Mouse (Mus musculus) forebrain, embryonic 16.5 days (tissue): Measurements from ENCODE around the gene Hbb-bh2. TPM values are rescaled to one million over a fixed set of nuclear protein-coding genes. Genes with fewer than 3 reads are reported as not detected.

Source experiments
- ATAC-seq: fragments of 200-750 bp; cut with Nextera tagmentation; 2 replicates; pipeline ENCODE4 v1.8.0; 2017; ENCODE audit warnings: mild to moderate bottlenecking, moderate library complexity
- H3K27ac ChIP-seq: fragments of 300-500 bp; sonication (generic); 2 replicates; pipeline ENCODE4 v1.5.1; 2014; ENCODE audit warnings: low read length, control low read depth
- H3K27me3 ChIP-seq: fragments of 300-500 bp; sonication (generic); replicated peaks from 2 replicates; pipeline ENCODE4 v1.6.1; 2014; ENCODE audit warnings: low read length; ENCODE audit not compliant: control insufficient read depth, insufficient read depth
- H3K36me3 ChIP-seq: fragments of 300-500 bp; sonication (generic); 2 replicates; pipeline ENCODE4 v1.6.1; 2014; ENCODE audit not compliant: control insufficient read depth, insufficient read depth
- H3K4me1 ChIP-seq: fragments of 300-500 bp; sonication (generic); replicated peaks from 2 replicates; pipeline ENCODE4 v1.6.1; 2014; ENCODE audit warnings: low read length; ENCODE audit not compliant: control insufficient read depth, insufficient read depth
- H3K4me2 ChIP-seq: fragments of 300-500 bp; sonication (generic); 2 replicates; pipeline ENCODE4 v1.6.1; 2014; ENCODE audit warnings: mild to moderate bottlenecking, low read length, control low read depth
- H3K4me3 ChIP-seq: fragments of 300-500 bp; sonication (generic); replicated peaks from 2 replicates; pipeline ENCODE4 v1.5.1; 2014; ENCODE audit warnings: mild to moderate bottlenecking, low read length, control low read depth
- H3K9ac ChIP-seq: fragments of 300-500 bp; sonication (generic); replicated peaks from 2 replicates; pipeline ENCODE4 v1.6.1; 2014; ENCODE audit warnings: low read depth, low read length, control low read depth
- H3K9me3 ChIP-seq: fragments of 300-500 bp; sonication (generic); 2 replicates; pipeline ENCODE4 v1.6.1; 2016; ENCODE audit warnings: low read length; ENCODE audit not compliant: control insufficient read depth
- WGBS: fragments of 180-500 bp; shearing (Covaris S2); extraction: QIAGEN DNeasy Blood & Tissue Kit; methylation state at CpG from one replicate; pipeline ENCODE4 v1.1.7; 2014; 5-methylcytosine and 5-hydroxymethylcytosine counted together
- polyA plus RNA-seq: library from polyadenylated mRNA; unstranded; fragments of >200 nt; fragmentation: Nextera tagmentation; extraction: Ambion mirVana; gene quantifications from 2 replicates; pipeline ENCODE4 v1.2.1, GENCODE M21; 2015

Gene Hbb-bh2
- not detected in 2 replicates for polyA plus RNA-seq

DNA sequence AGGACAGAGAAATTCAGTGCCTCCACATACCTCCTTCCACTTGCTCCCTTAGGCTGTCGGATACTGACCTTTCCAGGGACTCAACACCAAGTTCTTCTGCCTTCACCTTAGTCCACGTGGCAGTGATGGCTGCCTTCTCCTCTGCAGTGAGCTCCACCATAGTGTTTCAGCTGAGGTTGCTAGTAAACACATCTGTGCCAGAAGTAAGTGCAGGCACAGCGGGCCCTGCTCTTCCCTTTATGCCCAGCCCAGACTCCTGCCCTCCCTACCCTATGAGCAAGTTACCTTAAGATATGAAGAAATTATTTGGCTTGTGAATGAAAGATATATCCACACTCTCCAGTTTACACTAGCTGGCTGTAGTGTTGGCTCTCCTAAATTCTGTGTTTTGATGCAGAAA is at the start of gene Hbb-bh2:
TSS of gene Hbb-bh2 (minus strand) at position 253 of the 400 bp plus-strand sequence.
- no peaks in the 10 kb centered on the region for H3K27me3 ChIP-seq
- no peak for ATAC-seq
- H3K36me3 ChIP-seq, result no peaks in the 10 kb centered on the region
- H3K9ac ChIP-seq, result no peak within 1 kb of the TSS
- no peaks in the 10 kb centered on the region for H3K4me1 ChIP-seq
- no peak within 1 kb of the TSS for H3K4me2 ChIP-seq
- H3K27ac ChIP-seq, result no peak within 1 kb of the TSS
- H3K9me3 ChIP-seq, result no peaks in the 10 kb centered on the region
- H3K4me3 ChIP-seq, result no peak within 1 kb of the TSS
- WGBS, result 86% methylated on average over 3 of the region's 3 CpGs

DNA sequence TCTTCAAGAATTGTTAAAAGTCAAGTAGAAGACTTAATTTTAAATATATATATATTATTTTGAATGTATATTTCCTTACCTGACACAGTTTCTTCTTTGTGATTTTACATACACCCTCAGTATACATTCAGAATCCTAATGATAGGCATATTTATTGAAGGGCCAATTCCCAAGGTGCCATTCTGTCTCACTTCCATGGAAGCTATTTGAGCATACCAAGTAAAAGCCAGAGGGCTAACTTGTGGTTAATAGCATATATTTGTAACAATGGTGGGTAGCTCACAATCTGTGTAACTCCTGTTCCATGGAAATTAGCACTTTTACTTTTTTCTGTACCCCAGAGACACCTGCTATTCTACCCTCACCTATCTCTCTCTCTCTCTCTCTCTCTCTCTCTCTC is 45.8 kb upstream of the Hbb-bh2 start, which contains the start of gene Olfr66:
TSS of gene Olfr66 (minus strand) at position 101 of the 400 bp plus-strand sequence.
- no peaks in the 10 kb centered on the region for H3K27me3 ChIP-seq
- no peaks in the 10 kb centered on the region for H3K4me1 ChIP-seq
- H3K4me2 ChIP-seq, result no peak within 1 kb of the TSS
- H3K27ac ChIP-seq, result no peak within 1 kb of the TSS
- no peak within 1 kb of the TSS for H3K9ac ChIP-seq
- H3K36me3 ChIP-seq, result no peaks in the 10 kb centered on the region
- no peak for ATAC-seq
- H3K9me3 ChIP-seq, result no peaks in the 10 kb centered on the region
- H3K4me3 ChIP-seq, result no peak within 1 kb of the TSS

DNA sequence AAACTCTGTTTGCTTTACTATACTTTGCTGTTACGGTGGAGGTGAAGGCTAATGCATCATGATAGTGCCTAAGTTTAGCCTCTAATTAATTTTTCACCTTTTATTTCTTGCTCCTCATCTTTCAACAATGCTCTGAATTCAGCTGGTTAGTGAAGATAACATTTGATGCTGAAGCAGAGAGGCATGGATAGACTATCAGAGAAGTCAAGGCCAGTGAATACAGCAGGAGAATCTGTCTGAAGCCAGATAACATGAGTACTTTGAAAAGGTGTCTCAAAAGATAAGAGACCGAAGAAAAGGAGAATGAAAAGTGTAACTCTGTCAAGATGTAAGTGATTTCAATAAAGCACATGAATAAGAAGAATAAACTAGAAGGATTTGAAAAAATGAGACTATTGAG is 36.8 kb upstream of the Hbb-bh2 start:
- no peak for ATAC-seq
- Histone ChIP-seq H3K4me2 (no peak overlapping the region), H3K4me1 (no peaks in the 10 kb centered on the region), H3K27me3 (no peaks in the 10 kb centered on the region), H3K9me3 (no peaks in the 10 kb centered on the region), H3K9ac (no peak overlapping the region), H3K36me3 (no peaks in the 10 kb centered on the region), H3K4me3 (no peak overlapping the region), H3K27ac (no peak overlapping the region)
- 92% methylated on average over 2 of the region's 2 CpGs for WGBS

DNA sequence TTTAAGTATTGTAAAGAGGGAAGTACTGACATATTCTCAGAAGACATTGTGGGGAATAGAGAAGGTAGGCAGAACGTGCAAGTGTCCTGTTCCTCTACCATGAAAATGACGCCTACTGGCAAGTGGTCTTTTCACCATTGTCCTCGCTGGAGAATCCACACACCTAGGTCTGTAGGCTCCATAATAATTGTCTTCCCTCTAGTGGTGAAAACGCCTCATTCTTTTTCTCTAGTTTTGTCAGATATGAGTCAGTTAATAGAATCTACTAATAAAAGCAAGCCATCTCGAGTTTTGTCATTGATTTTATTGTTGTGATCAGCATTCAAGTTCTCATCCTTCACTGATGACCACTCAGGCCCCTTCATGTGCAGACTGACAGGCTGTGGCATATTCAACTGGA is 34.1 kb upstream of the Hbb-bh2 start:
- ATAC-seq, result no peak
- no peaks in the 10 kb centered on the region for H3K36me3 ChIP-seq
- H3K9me3 ChIP-seq, result no peaks in the 10 kb centered on the region
- no peaks in the 10 kb centered on the region for H3K27me3 ChIP-seq
- H3K4me2 ChIP-seq, result no peak overlapping the region
- no peak overlapping the region for H3K27ac ChIP-seq
- 51% methylated on average over 5 of the region's 5 CpGs for WGBS
- no peak overlapping the region for H3K4me3 ChIP-seq
- H3K9ac ChIP-seq, result no peak overlapping the region
- no peaks in the 10 kb centered on the region for H3K4me1 ChIP-seq

DNA sequence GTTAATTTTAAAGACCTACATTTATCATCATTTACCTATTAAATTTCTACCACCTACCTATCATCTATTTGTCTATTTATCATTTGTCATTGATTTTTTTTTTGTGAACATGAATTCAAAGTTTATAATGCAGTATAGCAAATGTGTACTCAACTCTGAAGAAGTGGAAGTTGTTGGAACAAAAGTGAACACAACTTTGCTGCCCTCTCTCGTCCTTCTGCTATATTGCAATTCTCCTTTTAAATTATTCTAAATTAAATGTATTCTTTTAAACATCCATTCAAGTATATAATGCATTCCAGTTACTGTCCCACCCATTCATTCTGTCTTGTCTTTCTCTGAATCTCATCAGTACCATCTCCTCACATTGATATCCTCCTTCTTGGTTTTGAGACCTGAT is 32.7 kb upstream of the Hbb-bh2 start:
- Histone ChIP-seq H3K27ac (no peak overlapping the region), H3K9me3 (no peaks in the 10 kb centered on the region), H3K4me3 (no peak overlapping the region), H3K36me3 (no peaks in the 10 kb centered on the region), H3K4me1 (no peaks in the 10 kb centered on the region), H3K27me3 (no peaks in the 10 kb centered on the region), H3K9ac (no peak overlapping the region), H3K4me2 (no peak overlapping the region)
- ATAC-seq, result no peak
- 19% methylated on average over 1 of the region's 1 CpGs for WGBS

DNA sequence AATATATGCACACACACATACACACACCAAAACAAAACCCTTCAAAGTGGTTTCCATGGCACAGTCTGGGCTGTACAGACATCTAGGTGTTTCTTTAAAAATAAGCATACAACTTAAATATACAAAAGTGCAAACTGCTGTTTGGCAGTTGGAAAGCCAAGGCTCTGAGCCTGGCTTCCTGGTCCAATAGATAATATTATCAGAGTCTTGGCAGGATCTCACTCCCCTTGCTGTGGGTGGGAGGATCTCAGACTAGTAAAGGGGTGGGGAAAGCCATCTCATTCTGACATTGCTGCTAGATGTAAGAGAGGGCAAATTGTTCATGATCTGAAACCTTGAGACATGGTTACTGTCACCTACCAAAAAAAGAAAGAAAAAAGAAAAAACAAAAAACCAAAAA is 30.3 kb upstream of the Hbb-bh2 start:
- no peak overlapping the region for H3K4me2 ChIP-seq
- no peaks in the 10 kb centered on the region for H3K36me3 ChIP-seq
- H3K4me1 ChIP-seq, result no peaks in the 10 kb centered on the region
- H3K9ac ChIP-seq, result no peak overlapping the region
- H3K4me3 ChIP-seq, result no peak overlapping the region
- no peaks in the 10 kb centered on the region for H3K27me3 ChIP-seq
- no peak for ATAC-seq
- H3K9me3 ChIP-seq, result no peaks in the 10 kb centered on the region
- H3K27ac ChIP-seq, result no peak overlapping the region

DNA sequence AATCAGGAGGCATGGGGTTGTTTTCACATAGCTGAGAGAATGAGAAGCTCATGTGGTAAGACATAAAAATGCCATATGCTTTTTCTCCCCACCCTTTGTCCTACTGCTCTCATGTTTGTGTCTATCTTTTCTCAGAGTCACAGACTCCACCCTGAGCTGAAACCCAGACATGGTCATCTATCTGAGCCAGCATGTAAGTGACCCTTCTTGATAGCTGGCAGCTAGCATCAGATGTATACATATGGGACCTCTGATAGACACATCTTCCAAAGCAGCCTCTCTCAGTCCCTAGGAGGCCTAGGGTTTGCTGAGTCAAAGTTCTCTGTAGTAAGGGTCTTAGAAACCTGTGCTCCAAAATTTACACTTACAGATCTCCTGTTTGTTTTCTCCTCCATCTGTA is 25.4 kb upstream of the Hbb-bh2 start:
- H3K4me3 ChIP-seq, result no peak overlapping the region
- H3K4me1 ChIP-seq, result no peaks in the 10 kb centered on the region
- H3K27ac ChIP-seq, result no peak overlapping the region
- no peaks in the 10 kb centered on the region for H3K36me3 ChIP-seq
- ATAC-seq, result no peak
- H3K4me2 ChIP-seq, result no peak overlapping the region
- H3K9me3 ChIP-seq, result no peaks in the 10 kb centered on the region
- H3K9ac ChIP-seq, result no peak overlapping the region
- no peaks in the 10 kb centered on the region for H3K27me3 ChIP-seq

DNA sequence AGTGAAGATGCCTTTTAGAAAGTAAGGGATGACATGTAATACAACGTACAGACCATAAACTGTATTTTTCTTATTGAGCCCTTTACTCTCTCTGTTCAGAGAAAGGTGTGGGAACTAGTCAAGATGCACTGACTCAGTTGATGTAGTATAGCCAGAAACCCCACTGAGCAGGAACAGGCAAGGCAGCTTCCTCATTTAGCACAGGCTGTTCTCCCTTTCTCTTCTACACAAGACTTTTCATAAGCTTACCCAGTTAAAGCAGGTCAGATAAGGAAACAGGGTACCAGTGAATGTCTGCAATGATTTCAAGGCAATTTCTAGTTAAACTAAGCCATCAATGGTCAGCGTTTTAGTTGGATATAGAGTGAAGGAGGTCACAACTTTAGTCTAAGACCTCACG is 21.2 kb upstream of the Hbb-bh2 start:
- no peak overlapping the region for H3K4me2 ChIP-seq
- no peaks in the 10 kb centered on the region for H3K36me3 ChIP-seq
- no peaks in the 10 kb centered on the region for H3K27me3 ChIP-seq
- no peak for ATAC-seq
- H3K4me1 ChIP-seq, result no peaks in the 10 kb centered on the region
- H3K27ac ChIP-seq, result no peak overlapping the region
- H3K4me3 ChIP-seq, result no peak overlapping the region
- 78% methylated on average over 3 of the region's 3 CpGs for WGBS
- no peaks in the 10 kb centered on the region for H3K9me3 ChIP-seq
- no peak overlapping the region for H3K9ac ChIP-seq

DNA sequence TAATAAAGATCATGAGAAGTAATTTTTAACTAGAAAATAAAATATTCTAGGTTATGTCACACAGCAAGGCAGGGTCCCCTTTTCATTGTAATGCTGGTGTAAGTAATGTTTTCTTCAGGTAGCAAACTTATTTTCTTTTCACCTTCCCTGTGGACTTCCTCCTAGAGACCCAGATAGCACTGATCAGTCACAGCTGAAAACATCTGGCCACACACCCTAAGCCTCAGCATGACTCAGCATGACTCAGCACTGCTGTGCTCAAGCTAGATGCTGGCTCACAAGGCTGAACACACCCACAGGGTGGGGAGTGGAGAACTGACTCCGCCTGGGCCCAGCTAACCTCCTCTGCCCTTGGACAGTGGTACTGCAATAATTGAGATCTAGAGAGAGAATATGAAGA is 20.5 kb upstream of the Hbb-bh2 start:
- H3K27me3 ChIP-seq, result no peaks in the 10 kb centered on the region
- no peaks in the 10 kb centered on the region for H3K36me3 ChIP-seq
- H3K27ac ChIP-seq, result no peak overlapping the region
- ATAC-seq, result no peak
- no peak overlapping the region for H3K4me3 ChIP-seq
- H3K9ac ChIP-seq, result no peak overlapping the region
- 64% methylated on average over 1 of the region's 1 CpGs for WGBS
- no peaks in the 10 kb centered on the region for H3K9me3 ChIP-seq
- H3K4me1 ChIP-seq, result no peaks in the 10 kb centered on the region
- no peak overlapping the region for H3K4me2 ChIP-seq

DNA sequence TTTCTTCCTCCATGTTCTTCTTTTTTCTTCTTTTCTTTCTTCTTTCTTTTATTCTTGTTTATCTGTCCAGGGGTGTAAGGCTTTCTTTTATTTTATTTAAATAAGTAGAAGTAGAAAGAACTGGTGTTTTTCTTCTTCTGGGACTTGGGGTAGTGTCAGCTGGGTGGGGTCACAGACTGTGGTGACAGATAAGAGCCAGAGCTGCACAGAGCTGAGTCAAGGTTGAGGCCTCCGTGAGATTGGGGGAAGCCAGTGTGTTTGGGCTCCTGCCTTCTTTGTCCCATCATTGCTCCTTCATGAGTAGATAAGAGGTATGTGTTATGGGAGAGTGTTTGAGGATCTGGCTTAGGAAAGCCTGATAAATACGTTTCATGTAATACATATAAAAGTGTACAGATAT is 18.8 kb upstream of the Hbb-bh2 start:
- 79% methylated on average over 2 of the region's 2 CpGs for WGBS
- Histone ChIP-seq H3K9me3 (no peaks in the 10 kb centered on the region), H3K27ac (no peak overlapping the region), H3K9ac (no peak overlapping the region), H3K4me2 (no peak overlapping the region), H3K4me1 (no peaks in the 10 kb centered on the region), H3K27me3 (no peaks in the 10 kb centered on the region), H3K4me3 (no peak overlapping the region), H3K36me3 (no peaks in the 10 kb centered on the region)
- ATAC-seq, result no peak
